ENCODE assay signal across 11 mouse cellular contexts in the genomic region with DNA sequence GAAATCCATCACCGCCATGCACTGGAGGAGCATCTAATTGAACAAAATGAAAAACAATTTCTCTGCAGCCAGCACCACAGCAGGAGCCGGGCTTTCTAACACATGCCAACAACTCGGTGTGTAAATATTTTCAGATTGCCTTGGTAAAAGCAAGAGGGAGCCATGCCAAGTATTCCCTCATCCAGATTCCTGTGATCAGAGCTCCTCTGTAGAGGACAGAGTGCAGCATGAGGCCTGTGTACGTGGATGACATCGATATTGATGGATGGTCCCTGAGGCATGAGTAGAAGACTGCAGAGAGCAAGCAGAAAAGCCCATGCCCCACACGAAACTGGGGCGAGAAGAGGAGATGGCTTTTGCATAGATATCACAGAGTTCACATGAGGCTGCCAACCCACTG.
DNase-seq lines count a peak whose midpoint lies in the region; ATAC-seq and TF ChIP-seq lines count a peak whose summit lies in the region.
"Had no signal": no experiment of that assay in that cellular context is flagged by ENCODE, and none has a peak within 500 bp of the region (broad histone marks: within the 10 kb centered on the region; RNA-seq: fewer than 3 reads in every experiment).

No protein-coding gene starts in this region.

- no peak overlapping the region for H3K4me3 ChIP-seq in heart, embryonic 16.5 days (ENCODE audit: low read length)
- H3K4me3 ChIP-seq in hindbrain, postnatal 0 days (ENCODE audit: low read length) = no peak overlapping the region
- H3K4me3 ChIP-seq: gastrocnemius, adult 2 months had no signal

- no peak for TF ChIP-seq CTCF in hindbrain, postnatal 0 days (IDR thresholded peaks at IDR 0.05; ENCODE audit: low read depth)

- peaks cover 5% of the 10 kb centered on the region; the same call in 1 of the 2 replicates for H3K4me1 ChIP-seq in heart, embryonic 16.5 days (ENCODE audit: control insufficient read depth, insufficient read depth, low read length)
- H3K4me1 ChIP-seq in hindbrain, postnatal 0 days (ENCODE audit: insufficient read depth, low read length) = no peaks in the 10 kb centered on the region

- no peak overlapping the region for H3K27ac ChIP-seq in heart, embryonic 16.5 days (ENCODE audit: low read length)
- H3K27ac ChIP-seq in hindbrain, postnatal 0 days = no peak overlapping the region
- H3K27ac ChIP-seq: gastrocnemius, adult 2 months; kidney, postnatal 0 days had no signal

- WGBS in heart, embryonic 16.5 days = 36% methylated on average over 7 of the region's 7 CpGs
- WGBS in hindbrain, postnatal 0 days = 31% methylated on average over 7 of the region's 7 CpGs

- no peak overlapping the region for H3K4me2 ChIP-seq in heart, embryonic 16.5 days (ENCODE audit: low read depth, low read length)
- no peak overlapping the region for H3K4me2 ChIP-seq in hindbrain, postnatal 0 days (ENCODE audit: low read depth, low read length)

- no peaks in the 10 kb centered on the region for H3K9me3 ChIP-seq in heart, embryonic 16.5 days (replicated peaks; ENCODE audit: control insufficient read depth, low read length)
- no peaks in the 10 kb centered on the region for H3K9me3 ChIP-seq in hindbrain, postnatal 0 days (ENCODE audit: low read length)

- H3K36me3 ChIP-seq in heart, embryonic 16.5 days (ENCODE audit: control insufficient read depth, insufficient read depth) = no peaks in the 10 kb centered on the region
- H3K36me3 ChIP-seq in hindbrain, postnatal 0 days (ENCODE audit: insufficient read depth, low read length) = no peaks in the 10 kb centered on the region

- DNase-seq in heart, adult 8-10 months (ENCODE audit: low spot score) = no peak
- DNase-seq in right cerebral cortex, postnatal 10 days (ENCODE audit: low spot score in 2 of 2) = peak; percentile 24
- DNase-seq in right cerebral cortex, adult 18-20 months = no peak
- DNase-seq in hindbrain, postnatal 0 days (ENCODE audit: low spot score) = peak; percentile 63
- no peak for DNase-seq in urinary bladder, adult 18-20 months (ENCODE audit: low spot score in 2 of 2)
- no peak for DNase-seq in frontal cortex, adult 2 months (ENCODE audit: extremely low spot score in 1 of 2, low spot score in 1 of 2)
- DNase-seq in adrenal gland, postnatal 25 days = no peak
- DNase-seq: embryo, embryonic 11 days; gastrocnemius, adult 2 months had no signal

- H3K9ac ChIP-seq in heart, embryonic 16.5 days (ENCODE audit: low read length) = no peak overlapping the region
- H3K9ac ChIP-seq in hindbrain, postnatal 0 days (replicated peaks; ENCODE audit: low read length) = no peak overlapping the region

- peak; percentile 52; the same call in 1 of the 2 replicates for ATAC-seq in heart, embryonic 16.5 days (replicated peaks; ENCODE audit: extremely low read depth, insufficient read depth, low FRiP score)
- ATAC-seq in hindbrain, postnatal 0 days = peak; percentile 78

- no peaks in the 10 kb centered on the region for H3K27me3 ChIP-seq in heart, embryonic 16.5 days (ENCODE audit: control insufficient read depth, insufficient read depth, low read length)
- H3K27me3 ChIP-seq in hindbrain, postnatal 0 days (ENCODE audit: insufficient read depth, low read length) = no peaks in the 10 kb centered on the region

Comparison
In these comparisons a context has a peak if more than half of its experiments do, and no peak if none do; other contexts are left out.
1. DNase-seq: peak in right cerebral cortex, postnatal 10 days (2 of 2) and hindbrain, postnatal 0 days (single experiment); none in heart, adult 8-10 months (single experiment), right cerebral cortex, adult 18-20 months (single experiment), urinary bladder, adult 18-20 months (0 of 2), frontal cortex, adult 2 months (0 of 2) and adrenal gland, postnatal 25 days (single experiment).